Mouse (Mus musculus) myocyte (in vitro differentiated cells): ENCODE data around the gene Itgb5. TPM values are rescaled to one million over a fixed set of nuclear protein-coding genes. Genes with fewer than 3 reads are reported as not detected.

Experiments
- H3K27me3 ChIP-seq: one replicate; pipeline ENCODE4 v1.6.1; 2011; ENCODE audit not compliant: control insufficient read depth, insufficient read depth, insufficient read length
- H3K36me3 ChIP-seq: one replicate; pipeline ENCODE4 v1.6.1; 2011; ENCODE audit not compliant: control insufficient read depth, insufficient read depth
- H3K4me2 ChIP-seq: one replicate; pipeline ENCODE4 v1.6.1; 2011; ENCODE audit warnings: low read depth, control low read depth
- H3K4me3 ChIP-seq: one replicate; pipeline ENCODE4 v1.5.1; 2011; ENCODE audit warnings: mild to moderate bottlenecking, control low read depth, moderate library complexity
- H3K79me2 ChIP-seq: one replicate; pipeline ENCODE4 v1.6.1; 2011; ENCODE audit not compliant: control insufficient read depth, insufficient read depth
- H3ac ChIP-seq: one replicate; pipeline ENCODE4 v1.6.1; 2011; ENCODE audit not compliant: control insufficient read depth, insufficient read length
- CEBPB ChIP-seq: IDR thresholded peaks from 2 replicates; pipeline ENCODE4 v1.6.1; 2011; ENCODE audit warnings: mild to moderate bottlenecking, moderate library complexity; ENCODE audit not compliant: poor library complexity, insufficient read depth, severe bottlenecking
- E2F4 ChIP-seq: IDR thresholded peaks from one replicate; pipeline ENCODE4 v1.6.1; 2011; ENCODE audit warnings: mild to moderate bottlenecking, control low read depth, moderate library complexity; ENCODE audit not compliant: insufficient read depth
- MAX ChIP-seq: IDR thresholded peaks from one replicate; pipeline ENCODE4 v1.6.1; 2011; ENCODE audit warnings: low read depth, mild to moderate bottlenecking, control low read depth
- MYOD1 ChIP-seq, 3 experiments: IDR thresholded peaks; one replicate each; pipeline ENCODE4 v1.6.1; 2011; ENCODE audit warnings: control low read depth in 2 of 3, low read depth in 2 of 3, mild to moderate bottlenecking in 2 of 3, moderate library complexity in 1 of 3; ENCODE audit not compliant: insufficient read length in 2 of 3, control insufficient read depth in 1 of 3
- MYOG ChIP-seq, 3 experiments: IDR thresholded peaks; one replicate each; pipeline ENCODE4 v1.6.1; 2011; ENCODE audit warnings: control low read depth in 2 of 3, low read depth in 2 of 3, mild to moderate bottlenecking in 2 of 3; ENCODE audit not compliant: insufficient read length in 2 of 3, control insufficient read depth in 1 of 3, insufficient read depth in 1 of 3
- POLR2A ChIP-seq: IDR thresholded peaks from one replicate; pipeline ENCODE4 v1.6.1; 2011; ENCODE audit warnings: low read depth, mild to moderate bottlenecking, control low read depth, moderate library complexity; ENCODE audit not compliant: insufficient read length
- POLR2AphosphoS2 ChIP-seq: IDR thresholded peaks from one replicate; pipeline ENCODE4 v1.6.1; 2011; ENCODE audit warnings: low read depth, control low read depth; ENCODE audit not compliant: insufficient read length
- REST ChIP-seq: IDR thresholded peaks from one replicate; pipeline ENCODE4 v1.6.1; 2011; ENCODE audit warnings: mild to moderate bottlenecking, control low read depth, moderate library complexity; ENCODE audit not compliant: insufficient read depth, insufficient read length
- SRF ChIP-seq: IDR thresholded peaks from one replicate; pipeline ENCODE4 v1.6.1; 2011; ENCODE audit warnings: low read depth; ENCODE audit not compliant: control insufficient read depth, insufficient read length
- TCF12 ChIP-seq: IDR thresholded peaks from one replicate; pipeline ENCODE4 v1.6.1; 2011; ENCODE audit warnings: mild to moderate bottlenecking, control low read depth; ENCODE audit not compliant: poor library complexity, insufficient read depth, severe bottlenecking
- TCF3 ChIP-seq: IDR thresholded peaks from one replicate; pipeline ENCODE4 v1.6.1; 2011; ENCODE audit warnings: low read depth, control low read depth; ENCODE audit not compliant: insufficient read length
- USF1 ChIP-seq: IDR thresholded peaks from one replicate; pipeline ENCODE4 v1.6.1; 2011; ENCODE audit warnings: low read depth, mild to moderate bottlenecking, control low read depth, moderate library complexity
- polyA plus RNA-seq: library from polyadenylated mRNA; unstranded; fragments of >200 nt; fragmentation: generic; extraction: Trizol; gene quantifications from one replicate; pipeline ENCODE4 v1.2.1, GENCODE M21; 2012; ENCODE audit warnings: missing spikeins

The Itgb5 gene
- polyA plus RNA-seq, 1 experiment = 114 TPM

DNA sequence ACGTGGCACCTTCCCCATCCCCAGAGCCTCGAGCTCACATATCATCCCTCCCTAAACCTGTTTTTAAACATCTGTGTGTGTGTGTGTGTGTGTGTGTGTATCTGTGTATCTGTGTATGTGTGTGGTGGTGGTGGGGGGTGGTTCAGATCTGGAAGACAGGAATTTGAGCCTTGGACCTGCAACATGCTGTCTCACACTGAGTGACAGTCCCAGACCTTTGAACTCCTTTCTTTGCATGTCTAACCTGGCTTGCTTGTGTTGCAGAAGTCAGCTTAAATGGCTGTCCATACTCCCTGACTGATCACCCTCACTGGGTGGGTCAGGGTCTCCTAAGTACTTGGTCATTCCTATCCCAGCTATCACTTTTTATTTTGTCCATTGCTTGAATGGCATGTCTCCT, 58.5 kb downstream of the Itgb5 start:
- no peak overlapping the region for H3ac ChIP-seq
- TF ChIP-seq POLR2A (no peak), MAX (no peak), REST (no peak), TCF3 (no peak), MYOG (IDR thresholded peaks at IDR 0.05; ENCODE audit: control insufficient read depth in 1 of 3, insufficient read depth in 1 of 3, insufficient read length in 2 of 3, low read depth in 2 of 3) (no peak), POLR2AphosphoS2 (no peak), E2F4 (no peak), CEBPB (no peak), TCF12 (no peak), MYOD1 (IDR thresholded peaks at IDR 0.05; ENCODE audit: control insufficient read depth in 1 of 3, insufficient read length in 2 of 3, low read depth in 2 of 3) (no peak), SRF (no peak)
- no peaks in the 10 kb centered on the region for H3K36me3 ChIP-seq
- no peak overlapping the region for H3K4me2 ChIP-seq
- H3K4me3 ChIP-seq = no peak overlapping the region
- no peaks in the 10 kb centered on the region for H3K27me3 ChIP-seq
- H3K79me2 ChIP-seq = peaks cover 10% of the 10 kb centered on the region

GRCm38 (mm10) chr16:33889000-33889607, 59.6 kb downstream of the Itgb5 start:
- Histone ChIP-seq H3K36me3 (no peaks in the 10 kb centered on the region), H3K4me2 (peak overlapping the region; percentile 59), H3K4me3 (no peak overlapping the region), H3K79me2 (peaks cover 10% of the 10 kb centered on the region), H3K27me3 (no peaks in the 10 kb centered on the region), H3ac (no peak overlapping the region)
- TF ChIP-seq MYOG (IDR thresholded peaks at IDR 0.05; ENCODE audit: control insufficient read depth in 1 of 3, insufficient read depth in 1 of 3, insufficient read length in 2 of 3, low read depth in 2 of 3) (peak in 1 of 3 experiments; percentile 48), REST (no peak), USF1 (no peak), MYOD1 (IDR thresholded peaks at IDR 0.05; ENCODE audit: control insufficient read depth in 1 of 3, insufficient read length in 2 of 3, low read depth in 2 of 3) (peak; percentile 58 to 85 (median 78)), POLR2AphosphoS2 (no peak), TCF3 (peak; percentile 27), TCF12 (peak; percentile 48), CEBPB (peak; percentile 46; the same call in 1 of the 2 replicates), MAX (no peak), E2F4 (no peak), SRF (no peak)

GRCm38 (mm10) chr16:33891099-33891498, 61.6 kb downstream of the Itgb5 start:
- no peak overlapping the region for H3K4me3 ChIP-seq
- H3K79me2 ChIP-seq = peaks cover 6% of the 10 kb centered on the region
- H3K4me2 ChIP-seq = peak overlapping the region; percentile 71
- H3K27me3 ChIP-seq = no peaks in the 10 kb centered on the region
- no peak overlapping the region for H3ac ChIP-seq
- H3K36me3 ChIP-seq = no peaks in the 10 kb centered on the region
- TF ChIP-seq MYOD1 (IDR thresholded peaks at IDR 0.05; ENCODE audit: control insufficient read depth in 1 of 3, insufficient read length in 2 of 3, low read depth in 2 of 3) = no peak
- TF ChIP-seq POLR2A = no peak
- TF ChIP-seq USF1 = no peak
- no peak for TF ChIP-seq TCF12
- TF ChIP-seq MYOG (IDR thresholded peaks at IDR 0.05; ENCODE audit: control insufficient read depth in 1 of 3, insufficient read depth in 1 of 3, insufficient read length in 2 of 3, low read depth in 2 of 3) = no peak
- no peak for TF ChIP-seq POLR2AphosphoS2
- no peak for TF ChIP-seq REST
- TF ChIP-seq MAX = no peak
- TF ChIP-seq E2F4 = no peak
- no peak for TF ChIP-seq TCF3
- no peak for TF ChIP-seq SRF
- no peak for TF ChIP-seq CEBPB

DNA sequence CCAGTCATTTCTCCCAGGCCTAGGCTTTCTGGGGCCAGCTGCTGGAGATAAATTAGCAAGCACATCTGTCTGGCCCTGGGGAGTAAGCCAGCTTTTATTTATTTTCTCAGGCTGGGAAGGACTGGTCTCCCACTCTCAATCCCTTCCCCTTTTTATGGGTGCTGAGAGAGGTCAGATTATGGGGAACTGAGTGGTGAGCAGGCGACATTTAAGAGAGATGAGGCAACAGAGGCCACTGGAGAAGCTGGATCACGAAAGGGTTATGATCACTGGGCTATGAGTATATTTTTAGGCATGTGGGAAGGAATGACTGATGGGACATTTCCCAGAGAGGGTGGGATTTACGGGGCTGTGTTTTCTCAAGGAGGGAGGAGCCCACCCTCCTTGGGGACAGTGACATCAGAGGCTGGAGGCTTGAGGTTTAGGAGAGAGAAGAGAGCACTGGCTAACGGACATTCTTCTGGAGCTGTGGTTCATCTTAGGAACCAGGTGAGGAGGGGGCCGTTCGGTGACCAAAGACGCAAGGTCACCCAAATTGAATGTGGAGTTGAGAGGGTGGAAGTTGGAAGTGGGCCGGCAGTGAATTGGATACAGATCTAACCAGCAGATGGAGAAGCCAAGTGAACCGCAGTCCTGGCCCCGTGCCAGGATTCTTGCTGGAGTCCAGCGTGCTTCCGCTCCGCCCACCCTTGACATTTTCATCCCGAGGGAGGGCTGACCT, 62.3 kb downstream of the Itgb5 start:
- Histone ChIP-seq H3K36me3 (no peaks in the 10 kb centered on the region), H3K4me3 (no peak overlapping the region), H3K79me2 (peaks cover 6% of the 10 kb centered on the region), H3K27me3 (no peaks in the 10 kb centered on the region), H3ac (no peak overlapping the region), H3K4me2 (peak overlapping the region; percentile 71)
- no peak for TF ChIP-seq SRF
- peak; percentile 73 for TF ChIP-seq CEBPB
- no peak for TF ChIP-seq TCF3
- no peak for TF ChIP-seq E2F4
- TF ChIP-seq POLR2A = no peak
- no peak for TF ChIP-seq REST
- no peak for TF ChIP-seq MAX
- peak in 1 of 3 experiments; percentile 44 for TF ChIP-seq MYOG (IDR thresholded peaks at IDR 0.05; ENCODE audit: control insufficient read depth in 1 of 3, insufficient read depth in 1 of 3, insufficient read length in 2 of 3, low read depth in 2 of 3)
- peak; percentile 21 to 47 (median 30) for TF ChIP-seq MYOD1 (IDR thresholded peaks at IDR 0.05; ENCODE audit: control insufficient read depth in 1 of 3, insufficient read length in 2 of 3, low read depth in 2 of 3)
